Mouse (Mus musculus): ENCODE results near the gene Nol4l.

DNA sequence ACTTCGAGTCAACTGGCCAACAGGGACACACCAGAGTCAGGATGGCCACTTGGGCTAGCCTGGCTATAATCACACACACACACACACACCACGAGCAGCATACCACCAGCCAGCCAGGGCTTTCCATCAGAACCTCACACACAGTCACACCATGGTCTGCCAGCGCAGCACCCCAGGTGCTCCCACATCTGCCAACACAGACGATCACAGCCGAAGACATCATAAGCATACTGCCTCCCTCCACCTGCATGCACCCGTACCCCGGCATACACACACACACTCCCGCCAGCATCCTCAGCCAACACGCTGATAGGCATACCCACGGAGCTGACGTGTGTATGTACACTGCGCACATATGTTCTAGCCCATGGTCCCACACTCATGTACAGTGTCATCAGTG lies 6.1 kb downstream of the Nol4l start:
- TF ChIP-seq POLR2A (IDR thresholded peaks at IDR 0.05; ENCODE audit: borderline replicate concordance, low read depth, low read length) (no peak), CTCF (IDR thresholded peaks at IDR 0.05; ENCODE audit: low read depth, low read length) (no peak)
